Mouse (Mus musculus) lung, postnatal 25 days (tissue): ENCODE measurements around the gene Zfyve28.

ENCODE experiments used
- DNase-seq: peaks from one replicate; pipeline ENCODE4 v3.0.0; 2022; ENCODE audit warnings: low spot score

Gene Zfyve28

DNA sequence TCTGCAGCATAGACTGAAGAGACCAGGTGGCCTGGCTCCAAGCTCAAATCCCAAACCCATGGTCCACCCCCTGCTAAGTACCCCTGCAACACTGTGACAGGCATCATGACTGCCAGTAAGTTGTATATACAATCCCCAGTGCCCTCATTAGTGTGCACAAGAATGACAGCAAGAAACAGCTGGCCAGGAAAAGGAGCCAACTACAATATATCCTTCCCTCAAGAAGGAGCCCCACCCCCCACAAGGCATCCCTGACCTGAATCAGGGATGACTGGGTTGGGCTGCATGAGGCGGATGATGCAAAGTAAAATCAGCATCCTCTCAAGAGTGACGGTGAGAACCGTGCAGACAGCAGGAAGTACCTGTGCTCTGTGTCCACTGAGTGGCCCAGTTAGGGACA lies 38.2 kb downstream of the Zfyve28 start:
- DNase-seq = no peak

DNA sequence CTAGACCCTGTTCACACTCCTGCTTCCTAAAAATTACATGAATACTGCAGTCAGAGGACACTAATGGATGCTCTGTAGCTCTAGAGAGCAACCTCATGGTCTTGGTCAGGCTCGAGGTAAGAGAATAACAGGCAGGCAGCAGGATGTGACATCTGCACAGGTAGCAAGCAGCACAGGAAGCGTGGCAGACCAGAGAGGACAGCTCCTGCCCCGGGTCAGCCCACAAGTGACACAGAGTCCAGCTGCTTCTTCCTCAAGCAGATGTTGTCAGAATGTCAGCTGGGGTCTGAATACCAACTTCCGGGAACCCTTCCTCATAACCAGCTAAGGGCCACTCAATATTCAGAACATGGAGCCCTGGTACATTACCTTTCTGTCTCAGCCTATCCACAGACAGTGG lies 39.1 kb downstream of the Zfyve28 start:
- DNase-seq = no peak

DNA sequence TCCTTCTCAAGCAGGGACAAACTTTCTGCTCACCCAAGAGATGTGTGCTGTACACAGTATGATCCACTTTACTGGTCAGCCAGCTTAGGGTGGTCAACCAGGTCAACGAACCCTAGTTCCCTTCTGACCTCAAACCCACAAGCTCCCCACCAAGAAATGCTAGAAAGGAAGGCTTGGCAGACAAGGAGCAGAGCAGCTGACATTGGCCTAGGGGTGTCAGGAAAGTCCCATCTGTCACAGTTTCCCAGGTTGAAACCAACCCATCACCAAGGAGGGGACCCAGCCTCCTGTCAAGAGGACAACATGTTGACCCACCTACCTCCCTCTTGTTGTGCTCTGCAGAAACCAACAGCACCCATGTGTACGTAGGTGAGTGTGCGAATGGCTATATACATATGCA lies 41.8 kb downstream of the Zfyve28 start:
- DNase-seq = no peak

DNA sequence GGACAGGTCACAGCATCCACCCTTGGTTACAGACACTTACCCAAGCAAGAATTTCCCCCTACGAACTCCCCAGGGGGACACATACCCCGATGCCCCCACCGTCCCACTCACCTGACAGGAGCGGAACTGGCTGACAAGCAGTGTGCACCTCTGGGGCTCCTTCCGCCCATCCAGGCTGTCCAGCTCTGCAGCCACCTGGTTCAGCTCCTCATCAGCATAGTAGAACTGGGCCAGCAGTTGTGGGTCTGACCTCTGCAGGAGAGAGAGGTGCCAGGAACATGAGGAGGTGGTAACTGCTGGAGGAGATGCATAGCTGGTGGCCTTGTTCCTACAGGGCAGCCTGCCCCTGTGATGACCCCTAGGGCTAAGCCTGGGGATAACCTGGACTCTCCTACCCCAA lies 45.2 kb downstream of the Zfyve28 start:
- no peak for DNase-seq

DNA sequence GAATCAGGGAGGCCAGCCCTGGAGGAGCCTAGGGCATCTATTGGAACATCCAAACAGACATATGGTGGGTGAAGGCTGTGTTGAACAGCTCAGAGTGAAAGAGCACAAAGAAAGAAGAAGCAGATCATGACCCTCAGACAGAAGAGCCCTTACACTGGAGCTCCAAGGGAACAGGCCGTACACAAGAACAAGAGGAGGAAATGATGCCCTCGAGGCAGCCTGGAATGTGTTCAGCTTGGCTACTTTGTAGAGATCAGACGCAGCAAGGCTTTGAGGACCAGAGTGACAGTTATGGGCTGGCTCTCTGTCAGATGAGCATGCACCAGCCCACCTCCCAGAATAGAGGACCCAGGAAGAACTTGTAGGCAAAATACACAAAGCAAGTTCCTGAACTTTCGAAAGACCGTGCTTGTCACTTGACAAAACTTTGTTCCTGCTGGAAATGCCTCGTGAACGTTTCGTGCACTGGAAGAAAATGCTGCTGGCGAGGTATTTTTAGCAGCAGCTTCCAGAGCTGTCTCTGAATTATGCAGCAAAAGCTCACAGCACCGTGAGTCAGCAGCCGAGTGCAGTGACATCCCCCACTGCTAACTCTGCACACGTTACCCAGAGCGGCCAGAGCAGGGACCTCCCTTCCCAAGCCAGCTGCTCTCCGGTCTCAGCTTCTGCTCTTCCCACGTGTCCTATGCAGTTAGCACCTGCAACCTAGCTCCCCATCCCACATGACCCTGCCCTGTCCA lies 45.9 kb downstream of the Zfyve28 start:
- peak; percentile 10 for DNase-seq

DNA sequence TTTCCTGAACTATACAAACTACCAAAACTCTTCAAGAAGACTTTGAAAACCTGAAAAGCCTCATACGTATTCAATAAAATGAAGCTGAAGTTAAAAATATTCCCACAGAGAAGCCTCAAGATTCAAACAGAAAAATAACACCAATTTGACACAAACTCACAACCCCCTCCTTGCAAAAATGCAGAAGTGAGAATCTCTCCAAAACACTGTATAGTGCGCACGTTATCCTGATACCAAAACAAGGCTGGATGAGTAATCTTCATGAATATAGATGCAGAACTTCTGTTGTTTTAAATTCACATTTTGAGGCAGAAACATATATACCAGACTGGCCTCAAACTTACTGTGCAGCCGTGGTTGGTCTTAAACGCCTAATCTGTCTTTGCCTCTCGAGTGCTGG lies 49.8 kb downstream of the Zfyve28 start:
- no peak for DNase-seq

DNA sequence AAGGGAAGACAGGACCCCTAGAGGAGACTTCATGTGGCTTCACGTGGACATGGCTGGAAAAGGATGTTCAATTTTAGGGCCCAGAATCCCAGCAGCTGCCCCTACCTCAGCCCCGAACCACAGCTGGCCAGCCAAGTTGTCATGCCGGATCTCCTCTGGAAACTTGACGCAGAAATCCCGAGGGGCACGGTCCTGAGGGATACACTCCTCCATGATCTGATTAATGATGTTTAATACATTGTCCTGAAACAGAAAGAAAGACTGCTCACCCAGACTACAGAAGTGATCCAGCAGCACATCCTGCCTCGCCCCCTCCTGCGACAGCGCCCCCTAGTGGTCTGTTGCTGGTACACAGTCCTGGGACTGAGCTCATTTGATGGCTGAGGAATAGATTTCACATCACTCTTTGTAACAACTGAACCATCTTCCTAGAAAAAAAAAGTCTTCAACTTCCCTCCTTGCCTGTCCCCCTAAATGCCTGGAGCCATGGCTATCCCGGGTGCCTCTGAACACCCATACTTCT lies 52.3 kb downstream of the Zfyve28 start:
- peak; percentile 17 for DNase-seq

DNA sequence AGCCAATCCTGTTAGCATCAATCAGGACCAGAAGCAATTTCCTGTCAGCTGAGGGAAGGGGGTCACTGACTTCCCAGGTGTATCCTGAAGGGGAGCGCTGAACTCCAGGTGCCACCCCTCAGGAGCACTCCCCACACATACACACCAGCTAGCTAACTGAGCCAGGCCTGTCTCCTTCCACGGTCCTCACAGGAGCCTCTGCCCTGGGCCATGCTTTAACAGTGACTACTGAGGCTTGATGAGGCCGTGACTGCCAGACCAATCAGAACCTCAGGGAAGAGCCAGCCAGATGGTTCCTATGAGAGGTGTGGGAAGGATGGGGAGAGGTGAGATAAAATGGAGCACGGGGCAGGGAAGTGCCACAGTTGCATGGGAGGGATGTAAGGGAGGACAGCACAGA lies 53.2 kb downstream of the Zfyve28 start:
- no peak for DNase-seq

DNA sequence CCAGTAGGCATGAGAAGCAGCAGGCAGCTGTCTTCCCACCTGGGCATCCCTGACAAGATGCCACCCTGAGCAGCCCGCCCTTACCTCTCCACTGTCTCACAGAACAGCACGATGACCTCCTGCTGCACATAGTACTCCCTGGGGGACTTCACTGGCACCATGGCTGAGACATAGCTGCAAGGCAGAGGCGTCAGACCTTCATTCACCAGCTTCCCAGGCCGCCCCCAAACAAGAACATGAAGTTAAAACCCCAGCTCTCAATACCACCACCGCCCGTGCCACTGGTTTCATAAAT lies 55.1 kb downstream of the Zfyve28 start:
- no peak for DNase-seq

DNA sequence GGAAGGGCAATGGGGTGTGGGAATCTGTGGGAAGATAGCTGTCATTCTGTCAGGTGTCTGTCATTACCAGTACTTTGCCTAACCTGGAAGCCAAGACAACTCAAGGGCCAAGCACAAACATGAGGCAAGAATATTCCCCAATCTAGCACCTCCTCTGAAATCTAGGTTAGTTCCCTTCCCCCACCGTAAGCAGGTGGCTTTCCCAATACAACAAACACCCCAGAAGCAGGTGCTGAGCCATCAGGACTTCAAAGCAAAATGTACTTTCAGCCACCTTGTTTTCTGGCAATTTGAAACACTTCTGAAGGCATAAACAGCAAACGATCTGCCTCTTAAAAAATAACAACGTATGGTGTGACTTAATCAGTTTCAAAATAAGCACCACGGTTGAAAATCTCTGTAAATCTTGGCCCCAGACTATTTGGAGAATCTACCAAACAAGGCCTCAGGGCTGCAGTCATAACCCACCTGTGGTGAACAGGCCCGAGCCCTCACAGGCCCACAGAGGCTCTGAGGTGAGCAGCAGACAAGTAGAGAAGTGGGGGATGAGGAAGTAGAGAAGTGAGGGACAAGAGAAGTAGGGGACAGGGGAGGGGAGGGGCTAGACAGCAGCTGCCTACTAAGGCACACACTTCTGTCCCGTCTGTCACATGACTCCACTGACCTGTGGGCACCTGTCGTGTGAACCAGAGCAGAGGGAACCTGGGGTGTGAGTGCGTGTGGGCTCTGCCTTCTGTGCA lies 55.6 kb downstream of the Zfyve28 start:
- no peak for DNase-seq

DNA sequence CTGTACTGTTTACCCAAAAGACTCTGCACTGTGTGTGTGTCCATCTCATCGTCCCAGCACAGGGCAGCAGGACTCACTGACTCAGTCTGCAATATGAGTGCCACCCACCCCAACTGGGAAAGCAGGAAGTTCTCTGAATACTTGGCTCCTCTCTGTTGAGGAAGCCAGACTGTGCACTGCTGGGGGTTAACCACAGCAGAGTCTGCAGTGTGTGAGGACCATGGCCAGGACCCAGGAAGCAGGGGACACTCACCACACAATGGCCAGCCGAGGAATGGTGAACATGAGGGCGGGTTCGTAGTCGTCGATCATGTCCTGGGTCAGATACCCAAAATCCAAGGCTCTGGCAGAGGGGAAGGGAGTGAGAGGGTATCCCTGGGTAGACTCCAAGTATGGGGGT lies 56.3 kb downstream of the Zfyve28 start:
- DNase-seq = peak; percentile 29

DNA sequence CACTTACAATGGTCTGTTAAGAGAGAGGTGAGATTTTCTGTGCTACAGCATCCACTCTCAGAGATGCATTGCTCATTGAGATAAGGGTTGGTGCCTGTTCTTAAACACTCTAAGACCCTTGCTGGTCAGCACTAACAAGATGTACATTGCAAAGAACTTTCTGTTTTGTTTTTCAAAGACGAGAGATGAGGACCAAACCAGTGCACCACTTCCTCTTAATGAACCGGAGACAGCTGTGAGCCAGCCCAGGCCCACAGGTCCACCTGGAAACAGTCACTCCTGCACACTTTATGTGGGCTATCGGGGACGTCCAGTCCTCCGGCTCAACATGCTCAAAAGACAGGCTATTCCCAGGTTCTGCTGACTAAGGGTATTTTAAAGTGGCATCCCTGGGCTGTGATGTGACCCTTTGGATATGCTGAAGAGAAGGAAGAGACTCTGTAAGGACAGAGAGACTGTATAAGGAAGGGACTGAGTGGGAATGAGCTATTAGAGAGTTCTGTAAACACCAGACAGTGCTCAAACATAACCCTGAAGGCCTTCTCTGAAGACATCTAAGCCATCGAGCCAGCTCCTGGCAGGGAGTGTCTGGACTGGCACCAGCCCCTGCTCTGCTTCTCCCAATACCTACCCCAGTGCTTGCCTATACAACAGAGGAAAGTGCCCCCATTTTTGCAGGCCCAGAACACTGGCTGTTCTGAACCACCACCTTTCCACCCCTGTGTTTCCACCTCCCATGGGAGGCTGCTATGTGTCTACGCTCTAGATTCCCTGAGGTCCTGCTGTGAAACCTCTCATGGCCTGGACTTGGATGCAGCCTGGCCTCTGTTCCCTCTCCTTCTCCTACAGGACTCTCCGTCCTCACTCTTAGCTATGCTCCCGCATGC lies 57.4 kb downstream of the Zfyve28 start:
- no peak for DNase-seq

DNA sequence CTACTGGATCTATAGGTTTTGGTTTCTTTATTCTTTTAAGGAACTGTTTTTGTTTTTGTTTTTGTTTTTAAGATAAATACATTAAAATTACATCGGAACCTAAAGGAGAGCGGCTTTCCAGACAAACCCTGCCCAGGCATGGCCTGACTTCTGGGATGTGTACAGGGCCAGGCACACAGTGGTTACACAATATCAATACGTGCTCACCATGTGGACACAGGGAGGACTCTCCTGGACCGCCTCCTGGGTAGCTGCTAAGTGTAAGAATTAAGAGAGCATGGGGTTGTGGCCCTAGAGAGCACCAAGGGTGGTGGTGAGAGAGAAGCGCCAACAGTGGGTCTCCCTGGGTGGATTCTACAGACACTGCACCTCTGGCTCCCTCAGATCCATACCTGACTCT lies 58.7 kb downstream of the Zfyve28 start:
- no peak for DNase-seq

DNA sequence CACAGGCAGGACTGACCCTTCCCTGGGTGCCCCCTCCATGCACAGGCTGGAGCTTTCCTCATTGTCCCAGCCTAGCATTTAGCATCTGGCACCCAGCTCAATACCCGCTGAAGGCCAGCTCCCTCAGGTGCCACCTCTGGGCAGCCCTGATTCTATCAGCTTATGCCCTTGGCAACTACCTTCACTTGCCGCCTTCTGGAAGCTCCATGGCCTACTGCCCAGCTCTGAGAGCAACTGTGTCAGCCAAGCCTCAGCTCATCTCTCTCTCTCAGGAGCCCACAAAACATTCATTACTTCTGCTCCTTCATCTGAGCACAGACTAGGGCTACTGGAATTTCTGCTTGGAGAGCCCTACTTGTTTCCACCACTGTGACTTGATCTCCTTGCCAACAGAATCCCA lies 62.7 kb downstream of the Zfyve28 start:
- DNase-seq = no peak

DNA sequence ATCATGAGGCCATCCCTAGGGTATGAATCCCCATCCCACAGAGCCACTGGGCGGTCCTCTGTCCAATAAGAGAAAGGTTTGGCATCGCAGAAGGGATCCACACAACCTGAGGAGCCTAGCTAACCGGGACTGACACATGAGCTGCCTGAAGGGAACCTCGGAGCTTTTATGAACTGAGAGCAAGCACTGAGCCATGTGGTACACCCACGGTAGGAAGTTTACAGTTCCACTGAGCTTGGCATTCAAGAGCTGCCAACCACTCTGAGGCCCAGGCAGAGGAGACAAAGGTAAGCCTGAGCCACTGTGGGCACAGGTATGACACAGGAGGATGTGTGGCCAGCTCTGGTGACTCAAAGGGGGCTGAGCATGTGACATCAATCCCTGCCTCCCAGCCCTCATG lies 63.7 kb downstream of the Zfyve28 start:
- no peak for DNase-seq

DNA sequence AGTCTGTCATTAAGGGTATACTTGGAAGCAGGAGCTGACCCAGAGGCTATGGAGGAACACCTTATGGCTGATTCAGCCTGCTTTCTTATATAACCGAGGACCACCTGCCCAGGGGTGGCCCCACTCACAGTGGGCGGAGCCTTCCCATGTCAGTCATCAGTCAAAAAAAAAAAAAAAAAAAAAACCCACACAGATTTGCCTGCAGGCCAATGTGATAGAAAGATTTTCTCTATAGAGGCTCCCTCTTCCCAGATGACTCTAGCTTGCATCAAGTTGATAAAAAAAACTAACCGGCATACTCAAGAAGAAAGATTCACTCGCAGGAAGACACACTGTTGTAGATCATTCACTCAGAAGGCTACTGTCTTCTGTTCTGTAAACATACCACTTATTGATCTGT lies 68.2 kb downstream of the Zfyve28 start:
- no peak for DNase-seq

DNA sequence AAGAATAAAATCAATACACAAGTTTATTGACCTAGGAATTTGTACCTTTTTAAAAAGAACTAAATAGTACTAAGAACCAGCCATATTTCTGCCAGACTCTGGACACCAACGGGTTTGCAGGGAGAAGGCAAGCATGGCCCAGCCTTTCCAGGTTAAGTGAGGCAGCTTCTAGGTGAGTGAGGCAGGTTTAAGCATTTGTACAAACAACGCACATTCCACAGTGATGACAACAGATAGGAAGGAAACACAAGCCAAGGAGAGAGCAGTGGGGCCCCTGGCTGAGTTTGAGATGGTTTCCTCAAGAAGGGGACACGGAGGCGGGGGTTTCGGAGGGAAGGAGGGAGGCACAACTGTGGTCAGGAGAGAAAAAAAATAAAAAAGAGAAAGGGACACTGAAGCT lies 69.6 kb downstream of the Zfyve28 start:
- DNase-seq = no peak

DNA sequence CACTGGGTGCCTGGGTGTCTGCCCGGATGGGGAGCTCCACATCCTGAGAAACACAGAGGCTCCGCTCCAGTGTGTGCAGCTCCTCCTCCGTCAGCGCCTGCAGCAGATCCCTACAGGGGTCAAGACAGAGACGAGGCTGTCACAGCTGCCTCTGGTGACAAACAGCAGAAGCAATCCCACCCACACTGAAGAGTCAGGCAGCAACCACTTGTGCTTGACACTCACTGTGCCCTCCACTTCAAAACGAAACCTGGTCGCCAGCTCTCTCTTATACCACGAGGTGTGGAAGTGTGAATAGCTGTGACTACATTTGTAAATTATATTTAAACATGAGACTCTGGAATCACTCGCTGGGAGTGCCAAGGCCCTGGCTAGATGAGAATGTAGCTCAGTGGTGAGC lies 70.5 kb downstream of the Zfyve28 start:
- DNase-seq = no peak

DNA sequence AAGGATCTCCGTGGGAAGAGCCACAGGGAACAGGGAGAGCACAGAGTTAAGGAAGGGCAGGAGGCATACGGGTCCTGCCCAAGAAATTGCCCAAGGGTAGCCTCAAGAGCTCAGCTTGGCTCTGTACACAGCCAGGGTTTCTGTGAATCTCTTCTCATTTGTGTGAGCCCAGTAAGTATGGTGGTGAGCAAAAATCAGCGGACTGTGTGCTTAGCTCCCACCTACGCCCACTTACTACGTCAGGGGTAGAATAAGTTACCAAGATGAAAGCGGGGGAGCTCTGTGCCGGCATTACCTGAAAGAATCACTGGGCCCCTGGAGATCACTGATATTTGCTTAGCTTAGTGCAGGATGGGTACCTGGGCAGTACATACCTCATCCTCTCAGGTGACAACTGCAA lies 72.2 kb downstream of the Zfyve28 start:
- DNase-seq = no peak

DNA sequence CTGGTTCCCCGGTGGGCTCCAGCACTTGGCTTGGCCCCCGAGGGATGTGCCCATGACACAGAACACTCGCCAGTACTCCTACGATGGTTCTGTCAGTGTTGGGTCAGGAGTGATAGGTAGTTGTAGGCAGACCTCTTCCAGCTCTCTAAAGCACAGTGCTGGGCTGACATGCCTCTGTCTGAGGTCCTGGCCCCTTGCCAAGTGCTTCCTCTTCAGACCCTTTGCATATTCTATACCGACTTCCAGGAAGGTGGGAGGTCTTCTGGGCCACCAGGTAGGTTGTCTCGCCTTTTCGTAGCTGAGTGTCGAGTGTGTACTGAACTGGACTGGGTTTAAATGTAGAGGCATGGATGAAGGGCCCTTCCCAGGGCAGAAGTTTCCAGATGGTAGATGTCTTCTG lies 74.6 kb downstream of the Zfyve28 start:
- no peak for DNase-seq

DNA sequence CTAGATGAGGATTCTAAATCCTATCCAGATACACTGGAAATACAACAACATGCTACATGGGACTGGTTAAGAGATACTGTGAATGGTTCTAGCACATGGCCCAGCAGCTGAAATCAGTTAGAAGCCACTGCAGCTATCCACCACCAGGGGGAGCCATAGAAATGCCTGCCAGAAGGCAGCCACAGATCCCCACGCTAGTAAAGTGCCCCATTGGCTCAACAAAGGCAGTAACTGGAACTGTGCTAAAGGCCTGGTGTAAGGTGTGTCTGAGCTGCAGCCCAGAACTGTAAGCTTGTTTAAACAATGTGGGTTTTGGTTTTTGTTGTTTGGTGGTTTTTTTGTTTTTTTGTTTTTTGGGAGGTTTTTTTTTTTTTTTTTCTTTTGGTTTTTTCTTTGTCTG lies 78.0 kb downstream of the Zfyve28 start:
- peak; percentile 85 for DNase-seq

DNA sequence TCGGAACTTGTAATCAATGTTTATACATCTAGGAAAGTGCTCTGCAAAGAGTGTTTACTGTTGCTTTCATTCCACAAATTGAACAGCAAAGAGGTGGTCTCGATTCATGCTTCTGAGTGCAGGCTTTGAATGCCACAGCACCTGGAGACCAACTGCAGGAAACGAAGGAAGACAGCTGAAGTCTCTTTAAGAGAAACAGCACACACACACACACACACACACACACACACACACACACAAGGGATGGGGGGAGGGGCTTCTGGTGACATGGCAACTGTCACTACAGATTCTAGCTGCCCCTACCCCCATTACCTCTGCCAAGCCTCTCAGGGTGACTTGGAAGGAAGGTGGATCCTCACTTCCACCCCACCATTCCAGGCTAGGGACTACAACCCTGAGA lies 80.7 kb downstream of the Zfyve28 start:
- DNase-seq = no peak

DNA sequence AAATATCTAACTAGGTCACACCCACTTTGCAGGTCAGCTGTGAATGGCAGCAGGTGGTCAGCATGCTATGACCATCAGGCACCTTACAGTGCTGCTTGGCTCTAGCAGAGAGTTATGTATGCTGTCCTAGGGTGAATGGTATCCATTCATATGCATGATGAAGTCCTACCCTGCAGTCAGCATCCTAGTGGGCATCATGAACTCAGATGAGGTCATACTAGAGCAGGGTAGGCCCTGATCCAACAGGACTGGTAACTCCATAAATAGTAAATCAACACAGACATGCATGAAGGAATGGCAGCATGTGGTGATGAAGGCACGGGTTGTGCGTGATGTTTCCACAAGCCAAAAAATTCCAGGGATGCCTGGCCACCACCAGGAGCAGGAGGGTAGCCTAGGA lies 82.5 kb downstream of the Zfyve28 start:
- DNase-seq = no peak
